Comparison of ENCODE assay signal across 30 mouse cellular contexts in genomic region chr6:142844061-142844460, GRCm38 (mm10). TPM values are rescaled to one million over a fixed set of nuclear protein-coding genes. Genes with fewer than 3 reads are reported as not detected.
"Had no signal": no experiment of that assay in that cellular context is flagged by ENCODE, and none has a peak within 500 bp of the region (broad histone marks: within the 10 kb centered on the region; RNA-seq: fewer than 3 reads in every experiment).

No protein-coding gene starts in this region.

- H3K9ac ChIP-seq: heart, embryonic 13.5 days; heart, embryonic 15.5 days; hindbrain, embryonic 12.5 days; hindbrain, embryonic 14.5 days; limb, embryonic 12.5 days; liver, embryonic 12.5 days; liver, embryonic 14.5 days had no signal

- ATAC-seq: hindbrain, embryonic 16.5 days; inflammation-experienced regulatory T-cells, adult 6 months; intestine, embryonic 16.5 days; liver, embryonic 12.5 days had no signal

- H3K4me1 ChIP-seq: heart, embryonic 13.5 days; heart, embryonic 15.5 days; hindbrain, embryonic 12.5 days; limb, embryonic 10.5 days; limb, embryonic 12.5 days; liver, embryonic 12.5 days had no signal

- H3K27me3 ChIP-seq: heart, embryonic 13.5 days; heart, embryonic 15.5 days; hindbrain, embryonic 12.5 days; limb, embryonic 12.5 days; liver, embryonic 12.5 days had no signal

- DNase-seq: gastrocnemius, adult 2 months; gastrocnemius, postnatal 10 days; gastrocnemius, postnatal 25 days; heart, postnatal 14 days; heart, postnatal 36 days; kidney, adult 18-20 months; kidney, adult 8-10 months; kidney, postnatal 10 days; kidney, postnatal 25 days; kidney, postnatal 4 days; liver had no signal

- H3K4me2 ChIP-seq: heart, embryonic 11.5 days; heart, embryonic 13.5 days; heart, embryonic 15.5 days; hindbrain, embryonic 12.5 days; hindbrain, embryonic 14.5 days; limb, embryonic 12.5 days; liver, embryonic 12.5 days had no signal

- H3K36me3 ChIP-seq: heart, embryonic 13.5 days; heart, embryonic 15.5 days; hindbrain, embryonic 10.5 days; hindbrain, embryonic 12.5 days; limb, embryonic 10.5 days; limb, embryonic 12.5 days; liver, embryonic 12.5 days had no signal

- H3K4me3 ChIP-seq: gastrocnemius, adult 2 months; heart, embryonic 13.5 days; heart, embryonic 15.5 days; hindbrain, embryonic 10.5 days; hindbrain, embryonic 12.5 days; layer of hippocampus, adult 2 months; left cerebral cortex, adult 2 months; limb, embryonic 10.5 days; limb, embryonic 12.5 days; liver, embryonic 12.5 days had no signal

- H3K27ac ChIP-seq: gastrocnemius, adult 2 months; heart, embryonic 13.5 days; heart, embryonic 15.5 days; hindbrain, embryonic 10.5 days; hindbrain, embryonic 12.5 days; hindbrain, embryonic 14.5 days; layer of hippocampus, adult 2 months; left cerebral cortex, adult 2 months; limb, embryonic 10.5 days; limb, embryonic 12.5 days; liver, embryonic 12.5 days; liver, embryonic 14.5 days had no signal

- H3K9me3 ChIP-seq: heart, embryonic 13.5 days; heart, embryonic 15.5 days; hindbrain, embryonic 10.5 days; hindbrain, embryonic 12.5 days; limb, embryonic 10.5 days; limb, embryonic 12.5 days; liver, embryonic 12.5 days had no signal

RNA-seq across cellular contexts. Expression of gene Sult6b2, which starts 39.8 kb away (rescaled TPM):
- total RNA-seq: gastrocnemius, adult 2 months; gastrocnemius, postnatal 10 days; gastrocnemius, postnatal 25 days; gastrocnemius, postnatal 4 days; granulocyte monocyte progenitor cell, adult 5-6 weeks; heart, postnatal 14 days; left cerebral cortex, adult 2 months had no signal
- polyA plus RNA-seq: heart, embryonic 15.5 days; heart, postnatal 0 days; hindbrain, embryonic 12.5 days; hindbrain, embryonic 14.5 days; inflammation-experienced regulatory T-cells, adult 6 months; kidney, embryonic 16.5 days; limb, embryonic 10.5 days; limb, embryonic 12.5 days; liver, embryonic 12.5 days; liver, embryonic 14.5 days had no signal
